Mouse (Mus musculus) forebrain, embryonic 10.5 days (tissue): ENCODE measurements around the gene March8. TPM values are rescaled to one million over a fixed set of nuclear protein-coding genes. Genes with fewer than 3 reads are reported as not detected.
"Not testable (repeated sequence)": the region's sequence is repeated elsewhere in the genome, so short reads cannot be mapped to it uniquely, and the experiment has no call there.

Experiments used
- DNase-seq: peaks from one replicate; pipeline ENCODE4 v3.0.0-alpha.2; 2017; ENCODE audit warnings: low spot score; ENCODE audit errors: extremely low spot score
- H3K27ac ChIP-seq: fragments of 300-500 bp; sonication (generic); 2 replicates; pipeline ENCODE4 v1.5.1; 2016; ENCODE audit warnings: mild to moderate bottlenecking
- H3K27me3 ChIP-seq: fragments of 300-500 bp; sonication (generic); 2 replicates; pipeline ENCODE4 v1.6.1; 2016; ENCODE audit warnings: mild to moderate bottlenecking; ENCODE audit not compliant: poor library complexity, severe bottlenecking
- H3K36me3 ChIP-seq: fragments of 300-500 bp; sonication (generic); replicated peaks from 2 replicates; pipeline ENCODE4 v1.6.1; 2016; ENCODE audit warnings: mild to moderate bottlenecking, moderate library complexity
- H3K4me1 ChIP-seq: fragments of 300-500 bp; sonication (generic); 2 replicates; pipeline ENCODE4 v1.6.1; 2016
- H3K4me3 ChIP-seq: fragments of 300-500 bp; sonication (generic); 2 replicates; pipeline ENCODE4 v1.5.1; 2016; ENCODE audit warnings: mild to moderate bottlenecking, moderate library complexity
- H3K9me3 ChIP-seq: fragments of 300-500 bp; sonication (generic); 2 replicates; pipeline ENCODE4 v1.6.1; 2016; ENCODE audit warnings: mild to moderate bottlenecking, moderate library complexity
- WGBS: fragments of 180-500 bp; shearing (Covaris S2); methylation state at CpG from one replicate; pipeline ENCODE4 v1.1.7; 2016; 5-methylcytosine and 5-hydroxymethylcytosine counted together
- polyA plus RNA-seq: library from polyadenylated mRNA; unstranded; fragments of >200 nt; fragmentation: Nextera tagmentation; extraction: Ambion mirVana; gene quantifications from 2 replicates; pipeline ENCODE4 v1.2.1, GENCODE M21; 2016

Gene March8
- polyA plus RNA-seq, 1 experiment from 2014 or later, result 25.3 TPM

DNA sequence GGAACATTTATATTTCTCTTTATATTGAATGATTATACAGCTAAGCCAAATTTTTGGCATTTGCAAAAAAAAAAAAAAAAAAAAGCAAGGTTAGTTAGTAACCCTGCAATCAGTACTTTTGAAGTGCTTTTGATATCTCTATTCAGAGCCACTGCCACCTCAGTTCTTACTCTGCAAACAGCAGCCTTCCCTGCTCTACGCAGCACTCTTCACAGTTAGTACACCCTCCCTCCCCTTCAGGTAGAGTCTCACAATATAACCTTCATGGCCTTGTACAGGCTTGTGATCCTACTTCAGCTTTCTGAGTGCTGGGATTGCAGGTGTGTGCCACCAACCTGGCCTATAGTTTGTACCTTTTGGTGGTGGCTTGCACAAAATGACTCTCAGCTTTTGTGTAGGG is 15.6 kb downstream of the March8 start:
- no peak for DNase-seq
- WGBS, result 91% methylated on average over 1 of the region's 1 CpGs
- no peaks in the 10 kb centered on the region for H3K27me3 ChIP-seq
- no peaks in the 10 kb centered on the region for H3K9me3 ChIP-seq
- H3K27ac ChIP-seq, result no peak overlapping the region
- H3K36me3 ChIP-seq, result no peaks in the 10 kb centered on the region
- H3K4me1 ChIP-seq, result no peaks in the 10 kb centered on the region
- H3K4me3 ChIP-seq, result no peak overlapping the region

DNA sequence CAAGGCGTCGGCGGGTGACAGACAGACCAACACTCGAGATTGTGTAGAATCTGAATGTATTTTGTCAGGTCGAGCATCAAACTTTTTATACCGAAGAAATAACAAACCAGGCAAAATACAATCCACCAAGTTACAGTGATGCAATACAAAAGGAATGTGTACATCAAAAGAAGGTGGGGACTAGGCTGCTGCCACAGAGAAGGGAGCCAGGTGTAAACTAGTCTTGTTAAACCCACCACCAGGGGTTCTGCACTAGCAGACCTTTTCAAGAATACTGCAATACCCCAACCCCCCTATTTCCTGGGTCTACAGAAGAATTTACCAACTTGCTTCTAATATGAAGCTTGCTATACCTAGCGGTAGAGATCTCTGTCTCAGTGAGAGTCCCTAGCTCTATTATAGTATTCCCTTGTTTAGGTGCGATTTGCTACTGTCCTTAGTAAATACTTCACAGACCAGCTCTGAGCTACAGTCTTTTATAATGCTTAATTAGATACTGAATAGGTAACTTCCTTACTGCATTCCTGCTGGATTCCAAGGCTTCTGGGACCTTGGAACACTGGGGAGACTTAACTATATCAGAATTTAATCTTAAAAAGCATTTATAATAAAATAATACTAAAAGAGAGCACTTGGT is 18.6 kb downstream of the March8 start:
- WGBS, result 73% methylated on average over 8 of the region's 8 CpGs
- H3K4me3 ChIP-seq, H3K9me3 ChIP-seq, DNase-seq, H3K27me3 ChIP-seq, H3K4me1 ChIP-seq, H3K27ac ChIP-seq, H3K36me3 ChIP-seq: not testable (repeated sequence)

DNA sequence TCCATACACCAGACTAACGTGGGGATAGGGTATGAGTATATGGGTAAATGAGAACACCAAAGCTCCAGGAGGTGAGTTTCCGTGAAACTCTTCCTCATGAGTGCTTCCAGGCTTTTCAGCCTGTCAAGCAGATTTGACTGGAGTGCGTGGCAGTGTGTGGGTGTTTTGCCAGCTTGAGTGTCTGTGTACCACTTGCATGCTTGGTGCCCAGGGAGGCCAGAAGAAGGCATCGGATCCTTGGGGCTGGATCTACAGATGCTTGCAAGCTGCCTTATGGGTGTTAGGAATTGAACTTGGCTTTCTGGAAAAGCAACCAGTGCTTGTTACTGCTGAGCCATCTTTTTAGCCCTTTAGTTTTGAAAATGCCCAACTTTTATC is 19.1 kb downstream of the March8 start:
- no peak for DNase-seq
- Histone ChIP-seq H3K9me3 (no peaks in the 10 kb centered on the region), H3K27me3 (no peaks in the 10 kb centered on the region), H3K4me3 (no peak overlapping the region), H3K4me1 (no peaks in the 10 kb centered on the region), H3K36me3 (no peaks in the 10 kb centered on the region), H3K27ac (no peak overlapping the region)
- WGBS, result 79% methylated on average over 4 of the region's 4 CpGs

DNA sequence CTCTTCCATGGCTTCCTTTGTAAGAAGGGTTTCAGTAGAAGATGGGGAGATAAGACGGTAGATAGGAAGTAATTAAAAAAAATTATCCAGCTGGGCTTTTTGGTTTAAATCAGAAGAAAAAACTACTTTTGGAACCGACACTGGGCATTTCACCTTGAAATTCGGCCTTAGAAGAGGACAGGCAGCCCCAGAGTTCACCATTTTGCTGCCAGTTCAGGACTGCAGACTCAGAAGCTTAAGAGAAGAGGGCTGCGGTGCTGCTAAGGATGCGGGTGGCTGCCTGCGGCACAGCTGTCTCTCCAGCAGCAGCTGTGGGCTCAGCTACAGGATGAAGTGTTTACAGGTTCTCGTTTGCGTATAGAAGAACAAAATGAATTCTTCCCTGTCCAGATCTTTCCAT is 20.2 kb downstream of the March8 start:
- WGBS, result 80% methylated on average over 8 of the region's 8 CpGs
- Histone ChIP-seq H3K4me1 (no peaks in the 10 kb centered on the region), H3K9me3 (no peaks in the 10 kb centered on the region), H3K27ac (no peak overlapping the region), H3K36me3 (no peaks in the 10 kb centered on the region), H3K4me3 (no peak overlapping the region), H3K27me3 (no peaks in the 10 kb centered on the region)
- no peak for DNase-seq

DNA sequence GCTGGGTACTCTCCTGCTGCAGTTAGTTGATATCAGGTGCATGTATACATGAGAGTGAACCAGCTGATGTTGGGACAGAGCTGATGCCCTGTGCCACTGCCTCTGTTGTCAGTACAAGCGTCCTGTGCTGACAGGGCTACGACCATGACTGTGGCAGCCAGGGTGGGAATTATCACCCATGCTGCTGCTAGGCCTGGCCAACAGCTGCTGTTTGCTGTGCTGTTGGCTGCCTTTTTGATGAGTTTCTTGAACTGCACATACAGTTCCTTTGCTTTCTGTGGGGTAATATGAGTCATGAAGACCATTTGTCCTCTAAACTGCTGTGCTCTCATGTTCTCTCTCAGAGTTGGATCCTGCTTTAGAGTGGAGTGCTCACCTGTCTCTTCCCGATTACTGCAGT is 21.4 kb downstream of the March8 start:
- no peak overlapping the region for H3K4me3 ChIP-seq
- H3K9me3 ChIP-seq, result no peaks in the 10 kb centered on the region
- 84% methylated on average over 3 of the region's 3 CpGs for WGBS
- no peaks in the 10 kb centered on the region for H3K4me1 ChIP-seq
- H3K27ac ChIP-seq, result no peak overlapping the region
- H3K36me3 ChIP-seq, result no peaks in the 10 kb centered on the region
- H3K27me3 ChIP-seq, result no peaks in the 10 kb centered on the region
- no peak for DNase-seq

DNA sequence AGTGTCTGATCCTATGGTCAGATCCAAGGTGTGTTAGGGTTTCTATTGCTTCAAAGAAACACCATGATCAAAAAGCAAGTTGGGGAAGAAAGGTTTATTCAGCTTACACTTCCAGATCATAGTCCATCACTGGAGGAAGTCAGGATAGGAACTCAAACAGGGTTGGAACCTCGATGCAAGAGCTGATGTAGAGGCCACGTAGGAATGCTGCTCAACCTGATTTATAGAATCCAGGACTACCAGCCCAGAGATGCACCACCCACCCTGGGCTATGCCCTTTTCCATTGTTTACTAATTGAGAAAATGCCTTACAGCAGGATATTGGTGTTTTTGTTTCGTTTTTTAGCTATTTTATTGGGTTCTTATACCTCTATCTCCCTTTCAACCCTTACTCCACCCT is 23.6 kb downstream of the March8 start:
- 83% methylated on average over 3 of the region's 3 CpGs for WGBS
- no peaks in the 10 kb centered on the region for H3K36me3 ChIP-seq
- no peaks in the 10 kb centered on the region for H3K4me1 ChIP-seq
- H3K27me3 ChIP-seq, result no peaks in the 10 kb centered on the region
- no peak overlapping the region for H3K4me3 ChIP-seq
- DNase-seq, result no peak
- H3K9me3 ChIP-seq, result no peaks in the 10 kb centered on the region
- no peak overlapping the region for H3K27ac ChIP-seq

DNA sequence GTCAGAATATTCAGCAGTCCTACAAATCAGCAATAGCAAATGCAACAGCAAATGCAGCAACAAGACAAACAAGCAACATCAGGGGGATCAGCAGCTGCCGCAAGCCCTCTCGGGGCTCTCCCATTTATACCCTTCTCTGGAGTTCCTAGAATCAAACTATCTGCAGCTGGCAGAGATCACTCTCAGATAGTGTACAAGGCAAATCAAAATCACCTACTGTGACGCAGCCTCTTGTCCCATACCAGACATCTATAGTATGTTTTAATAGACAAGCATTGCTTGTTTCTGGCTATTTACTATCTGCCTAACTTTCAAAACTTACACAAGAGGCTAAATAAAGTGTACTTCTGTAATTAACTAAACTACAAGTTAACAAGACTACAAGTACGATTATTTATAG is 24.2 kb downstream of the March8 start:
- 94% methylated on average over 4 of the region's 4 CpGs for WGBS
- Histone ChIP-seq H3K27me3 (no peaks in the 10 kb centered on the region), H3K36me3 (no peaks in the 10 kb centered on the region), H3K27ac (no peak overlapping the region), H3K4me3 (no peak overlapping the region), H3K9me3 (no peaks in the 10 kb centered on the region), H3K4me1 (no peaks in the 10 kb centered on the region)
- no peak for DNase-seq

DNA sequence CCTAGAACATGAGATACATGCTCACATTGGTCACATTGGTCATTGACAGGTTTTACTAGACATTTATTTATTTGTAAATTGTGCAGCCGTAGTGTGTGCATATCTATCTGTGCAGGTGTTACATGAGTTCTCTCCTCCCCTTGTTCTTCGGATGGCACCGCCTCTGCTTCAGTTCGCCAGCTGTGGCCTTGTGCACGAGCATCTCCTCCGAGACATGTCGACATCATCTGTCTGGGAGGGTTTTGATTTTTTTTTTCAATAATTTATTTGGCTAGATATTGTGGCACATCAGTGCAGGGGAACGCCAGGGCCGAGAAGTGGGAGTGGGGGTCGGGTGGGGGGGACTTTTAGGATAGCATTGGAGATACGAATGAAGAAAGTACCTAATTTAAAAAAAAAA is 30.1 kb downstream of the March8 start:
- no peak for DNase-seq
- Histone ChIP-seq H3K4me1 (no peaks in the 10 kb centered on the region), H3K9me3 (no peaks in the 10 kb centered on the region), H3K4me3 (no peak overlapping the region), H3K36me3 (no peaks in the 10 kb centered on the region), H3K27me3 (no peaks in the 10 kb centered on the region), H3K27ac (no peak overlapping the region)
- 90% methylated on average over 11 of the region's 11 CpGs for WGBS

DNA sequence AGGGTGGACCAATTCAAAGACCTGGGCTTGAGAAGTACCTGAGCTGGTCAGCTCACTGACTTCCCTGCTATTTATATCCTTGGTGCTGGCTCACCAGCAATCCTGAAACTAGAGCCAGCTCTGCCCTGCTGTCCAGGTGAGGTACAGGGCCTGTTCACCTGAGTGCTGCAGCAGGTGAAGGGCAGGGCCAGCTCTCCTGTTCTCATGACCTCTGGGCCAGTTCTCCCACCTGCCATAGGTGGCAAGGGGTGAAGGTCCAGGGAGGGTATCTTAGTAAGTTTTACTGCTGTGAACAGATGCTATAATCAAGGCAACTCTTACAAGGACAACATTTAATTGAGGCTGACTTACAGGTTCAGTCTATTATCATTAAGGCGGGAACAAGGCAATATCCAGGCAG is 32.0 kb downstream of the March8 start:
- WGBS, result 90% methylated on average over 1 of the region's 1 CpGs
- Histone ChIP-seq H3K36me3 (no peaks in the 10 kb centered on the region), H3K9me3 (no peaks in the 10 kb centered on the region), H3K4me1 (no peaks in the 10 kb centered on the region), H3K27ac (no peak overlapping the region), H3K27me3 (no peaks in the 10 kb centered on the region), H3K4me3 (no peak overlapping the region)
- DNase-seq, result no peak

DNA sequence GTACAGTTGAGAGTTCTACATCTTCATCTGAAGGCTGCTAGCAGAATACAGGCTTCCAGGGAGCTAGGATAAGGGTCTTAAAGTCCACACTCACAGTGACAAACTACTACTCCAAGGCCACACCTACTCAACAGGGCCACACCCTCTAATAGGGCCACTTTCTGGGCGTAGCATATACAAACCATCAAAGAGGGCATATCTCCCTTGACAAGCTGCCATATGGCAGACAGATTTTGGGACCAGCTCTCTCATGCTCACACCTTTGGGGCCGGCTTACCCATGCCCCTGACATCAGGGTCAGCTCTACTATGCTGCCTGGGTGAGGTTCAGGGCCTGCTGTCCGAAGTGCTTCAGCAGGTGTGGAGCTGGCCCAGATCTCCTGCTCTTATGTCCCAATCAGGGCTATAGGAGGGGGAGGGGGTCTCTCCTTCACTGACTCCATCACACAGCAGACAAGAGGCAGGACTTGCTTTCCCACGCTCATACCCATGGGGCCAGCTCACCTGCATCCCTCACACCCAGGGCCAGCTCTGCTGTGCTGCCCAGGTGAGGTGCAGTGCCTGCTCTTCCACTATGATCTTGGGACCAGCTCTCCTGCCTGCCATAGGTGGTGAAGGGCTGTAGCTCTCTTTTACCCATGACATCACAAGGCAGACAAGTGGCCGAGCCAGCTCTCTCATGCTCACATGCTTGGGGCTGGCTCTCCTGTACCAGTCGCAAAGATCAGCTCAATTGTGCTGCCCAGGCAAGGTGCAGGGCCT is 32.6 kb downstream of the March8 start:
- no peaks in the 10 kb centered on the region for H3K36me3 ChIP-seq
- no peak overlapping the region for H3K4me3 ChIP-seq
- H3K27me3 ChIP-seq, result no peaks in the 10 kb centered on the region
- WGBS, result 87% methylated on average over 6 of the region's 6 CpGs
- no peaks in the 10 kb centered on the region for H3K4me1 ChIP-seq
- DNase-seq, result no peak
- no peak overlapping the region for H3K27ac ChIP-seq
- H3K9me3 ChIP-seq, result no peaks in the 10 kb centered on the region

DNA sequence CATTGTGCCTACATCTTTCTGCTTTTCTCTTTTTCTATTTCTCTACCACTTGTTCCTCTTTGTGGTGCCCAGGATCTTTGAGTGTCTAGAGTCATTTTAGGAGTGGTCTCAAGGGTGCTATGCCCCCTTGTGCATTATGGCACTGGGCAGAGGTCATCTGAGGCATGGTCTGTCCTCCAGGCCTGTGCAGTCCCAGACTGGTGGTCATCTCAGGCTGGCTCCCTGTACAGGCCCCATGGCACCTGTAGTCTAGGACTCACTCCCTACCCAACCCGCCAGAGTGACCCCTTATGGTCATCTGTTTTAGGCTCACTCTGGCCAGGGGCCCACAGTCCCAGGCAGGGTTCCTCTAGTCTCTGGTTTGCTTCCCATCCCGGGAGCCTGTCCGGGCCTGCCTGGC is 33.7 kb downstream of the March8 start:
- no peaks in the 10 kb centered on the region for H3K36me3 ChIP-seq
- 95% methylated on average over 3 of the region's 3 CpGs for WGBS

DNA sequence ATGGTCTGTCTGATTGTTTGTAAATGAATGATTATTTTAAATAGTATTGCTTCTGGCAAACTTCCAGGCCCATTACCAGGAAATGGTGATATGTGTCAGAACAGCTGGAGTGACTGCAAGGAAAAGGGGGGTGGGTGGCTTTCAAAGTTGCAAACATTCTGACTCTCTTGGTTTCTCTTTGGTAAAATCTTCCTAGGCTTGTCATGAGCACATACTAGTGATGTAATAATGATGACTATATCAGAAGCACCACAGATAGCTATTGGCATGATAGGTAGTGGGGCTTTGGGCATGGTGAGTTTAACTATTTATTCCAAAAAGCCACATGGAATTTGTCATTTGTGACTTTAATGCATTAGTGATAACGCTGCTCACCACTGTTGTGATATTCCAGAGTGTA is 36.3 kb downstream of the March8 start:
- no peak for DNase-seq
- H3K27me3 ChIP-seq, result no peaks in the 10 kb centered on the region
- WGBS, result 89% methylated on average over 1 of the region's 1 CpGs
- H3K9me3 ChIP-seq, result no peaks in the 10 kb centered on the region
- H3K4me3 ChIP-seq, result no peak overlapping the region
- H3K27ac ChIP-seq, result no peak overlapping the region
- peaks cover 9% of the 10 kb centered on the region for H3K36me3 ChIP-seq
- H3K4me1 ChIP-seq, result no peaks in the 10 kb centered on the region

More for the DNA sequence above, 33.7 kb downstream of the March8 start:
- H3K27me3 ChIP-seq, result no peaks in the 10 kb centered on the region
- H3K27ac ChIP-seq, result no peak overlapping the region
- no peaks in the 10 kb centered on the region for H3K4me1 ChIP-seq
- no peak overlapping the region for H3K4me3 ChIP-seq
- DNase-seq, result no peak
- no peaks in the 10 kb centered on the region for H3K9me3 ChIP-seq

DNA sequence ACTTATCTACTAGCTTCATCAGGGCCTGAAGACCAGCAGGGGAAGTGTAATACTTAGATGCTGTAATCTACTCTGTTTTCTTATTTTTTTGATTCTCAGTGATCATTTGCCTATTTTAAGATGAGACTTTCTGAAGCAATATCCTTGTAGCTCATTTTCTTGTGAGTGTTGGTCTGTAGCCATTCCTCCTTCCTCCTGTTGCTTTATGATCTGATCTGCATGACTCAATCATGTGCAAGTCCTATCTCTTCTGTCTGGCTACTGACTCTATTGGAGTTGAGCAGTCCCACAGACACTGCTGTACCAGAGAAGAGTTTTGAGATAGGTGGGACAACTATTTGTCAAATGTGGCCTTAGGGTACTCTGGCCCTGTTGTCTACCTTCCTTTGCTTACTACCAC is 36.8 kb downstream of the March8 start:
- H3K27me3 ChIP-seq, result no peaks in the 10 kb centered on the region
- no peak overlapping the region for H3K27ac ChIP-seq
- peaks cover 10% of the 10 kb centered on the region for H3K36me3 ChIP-seq
- H3K4me1 ChIP-seq, result no peaks in the 10 kb centered on the region
- H3K4me3 ChIP-seq, result no peak overlapping the region
- no peak for DNase-seq
- no peaks in the 10 kb centered on the region for H3K9me3 ChIP-seq
